Mouse (Mus musculus) monocyte, adult 5-6 weeks (primary cell): Measurements from ENCODE around the gene Ttll12. TPM values are rescaled to one million over a fixed set of nuclear protein-coding genes. Genes with fewer than 3 reads are reported as not detected.

Source experiments
- ATAC-seq: fragments of 153-309, 156-312 bp; replicated peaks from 2 replicates; pipeline ENCODE4 v1.8.0; 2017; ENCODE audit warnings: mild to moderate bottlenecking; ENCODE audit not compliant: low TSS enrichment, insufficient number of reproducible peaks, severe bottlenecking, poor library complexity, low FRiP score
- total RNA-seq: library from RNA; stranded (forward); fragments of 200-1000, 200-491, 200-594 nt; gene quantifications from 3 replicates; pipeline ENCODE4 v1.2.3, GENCODE M21; 2017

Ttll12 gene
- 2.7 to 4.9 TPM (median 2.8 TPM) in 3 replicates for total RNA-seq

DNA sequence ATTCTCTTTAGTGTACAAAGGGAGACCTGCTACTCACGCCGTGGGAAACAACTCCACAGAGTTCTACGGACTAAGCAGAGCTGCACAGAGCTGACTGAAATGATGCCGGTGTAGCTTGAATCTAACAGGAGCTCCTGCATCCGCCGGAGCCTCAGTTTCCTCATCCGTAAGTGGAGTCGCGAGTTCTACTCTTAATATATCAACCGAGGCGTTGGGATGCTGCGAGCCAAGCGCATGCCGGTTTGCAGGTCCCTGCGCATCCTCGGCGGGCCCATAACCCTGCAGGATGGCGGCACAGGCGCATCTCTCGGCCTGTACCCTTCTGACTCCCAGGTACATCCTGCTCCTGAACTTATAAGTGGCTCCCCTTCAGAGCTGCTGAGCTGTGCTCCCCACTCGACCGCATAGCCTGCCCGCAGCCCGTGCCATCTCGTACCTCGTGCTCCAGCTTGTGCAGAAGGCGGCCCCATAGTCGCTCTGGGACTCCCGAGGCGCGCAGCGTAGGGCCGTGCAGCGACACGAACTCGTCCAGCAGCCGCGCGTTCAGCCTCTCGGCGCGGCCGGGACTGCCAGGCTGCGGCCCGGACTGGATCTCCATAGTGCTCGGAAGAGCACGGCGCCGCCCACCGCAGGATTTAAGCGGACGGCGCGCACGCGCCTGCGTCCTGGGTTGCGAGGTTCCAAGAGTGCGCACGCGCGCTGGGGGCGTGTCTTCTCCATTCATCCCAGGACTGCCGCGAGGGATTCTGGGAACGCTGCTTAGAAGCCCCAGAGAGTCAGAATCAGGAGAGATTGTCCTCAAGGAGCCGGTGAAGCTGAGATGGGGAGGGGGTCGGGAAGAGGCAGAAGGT is at the start of gene Ttll12:
Ttll12 (minus strand) TSS at position 645 of the 851 bp plus-strand sequence.
- ATAC-seq: peak; percentile 67

DNA sequence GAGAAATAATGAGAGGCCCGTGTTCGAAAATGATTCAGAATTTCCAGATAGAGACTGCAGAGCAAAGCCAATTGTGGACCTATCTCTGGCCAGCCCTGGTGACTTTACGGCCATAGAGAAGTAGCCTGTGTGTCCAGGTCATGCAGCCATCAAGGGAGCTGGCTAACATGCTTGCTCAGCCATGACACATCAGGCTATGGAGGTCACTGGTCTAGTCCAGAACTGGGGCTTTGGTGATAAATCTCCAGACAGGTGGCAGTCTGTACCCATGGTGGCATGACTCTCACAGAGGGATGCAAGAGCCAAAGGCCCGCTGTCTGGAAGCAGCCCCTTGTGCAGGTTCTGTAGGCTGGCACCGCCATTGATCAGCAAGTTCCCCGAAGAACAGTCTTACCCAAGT is 47.6 kb upstream of the Ttll12 start:
- no peak for ATAC-seq

DNA sequence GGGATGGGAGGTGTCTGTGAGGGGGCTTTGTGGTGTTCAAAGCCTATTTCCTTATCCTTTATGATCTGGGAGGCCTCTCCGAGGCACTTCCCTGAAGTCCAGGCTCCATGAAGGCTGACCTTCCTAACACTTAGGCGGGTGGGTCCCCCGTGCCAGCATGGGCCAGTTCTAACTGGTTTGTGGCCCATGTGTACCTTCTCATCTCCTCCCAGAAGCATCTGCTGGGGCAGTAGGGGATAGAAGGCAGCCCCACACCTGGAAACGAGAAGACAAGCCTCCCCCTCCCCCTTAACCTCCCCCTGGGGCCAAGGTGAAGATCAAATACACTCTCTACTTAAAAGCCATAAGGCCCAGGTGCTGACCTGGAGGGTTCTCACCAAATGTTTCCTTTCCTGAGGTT is 45.3 kb upstream of the Ttll12 start:
- no peak for ATAC-seq

DNA sequence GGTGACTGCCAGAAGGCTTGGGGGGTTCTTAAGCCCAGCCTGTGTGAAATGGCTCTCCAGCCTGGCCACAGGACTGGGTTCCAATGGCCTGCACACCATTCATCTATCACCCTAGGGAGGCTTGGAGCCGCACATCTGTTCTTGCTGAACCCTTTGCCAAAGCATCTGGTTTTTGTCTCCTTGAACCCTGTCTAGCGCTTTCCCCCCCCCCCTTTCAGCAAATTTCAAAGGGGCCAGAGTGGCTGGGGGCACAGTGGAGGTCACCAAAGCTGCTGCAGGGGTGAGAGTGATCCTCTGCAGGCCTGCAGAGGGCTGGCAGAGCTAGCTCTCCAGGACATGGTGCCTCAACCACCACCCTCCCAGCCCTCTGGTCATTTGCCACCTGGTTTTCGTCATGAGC is 44.2 kb upstream of the Ttll12 start:
- ATAC-seq: no peak

DNA sequence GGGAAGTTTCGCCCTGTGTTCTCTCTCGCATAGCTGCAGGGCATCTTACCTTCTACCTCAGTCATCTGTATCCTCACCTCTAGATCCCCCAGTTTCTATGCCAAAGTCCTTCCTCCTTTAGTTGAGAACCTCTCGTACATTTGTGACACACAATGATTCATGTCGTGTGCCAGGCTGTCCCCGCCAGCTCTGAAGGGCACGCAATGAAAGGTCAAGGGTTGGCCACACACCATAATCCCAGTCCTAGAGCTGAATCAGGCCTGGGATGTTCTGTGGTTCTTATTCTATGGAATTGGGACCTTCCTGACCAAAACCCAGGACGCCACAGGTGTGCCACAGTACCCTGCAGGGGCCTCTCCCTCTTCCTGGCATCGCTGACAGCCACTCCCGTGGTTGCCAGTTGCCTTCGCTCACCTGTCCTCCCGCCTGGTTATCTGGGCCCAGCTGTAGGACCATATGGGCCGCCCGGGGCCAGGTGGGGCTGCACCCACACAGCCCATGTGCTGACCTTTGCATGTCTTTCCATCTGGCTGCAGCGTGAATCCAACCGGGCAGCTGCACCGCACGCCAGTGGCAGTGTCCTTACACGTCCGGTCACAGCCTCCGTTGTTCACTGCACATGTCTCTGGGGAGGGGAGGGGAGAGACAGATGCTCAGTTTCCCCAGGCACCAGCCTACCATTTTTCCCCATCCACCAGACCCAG is 43.4 kb upstream of the Ttll12 start:
- ATAC-seq: no peak

DNA sequence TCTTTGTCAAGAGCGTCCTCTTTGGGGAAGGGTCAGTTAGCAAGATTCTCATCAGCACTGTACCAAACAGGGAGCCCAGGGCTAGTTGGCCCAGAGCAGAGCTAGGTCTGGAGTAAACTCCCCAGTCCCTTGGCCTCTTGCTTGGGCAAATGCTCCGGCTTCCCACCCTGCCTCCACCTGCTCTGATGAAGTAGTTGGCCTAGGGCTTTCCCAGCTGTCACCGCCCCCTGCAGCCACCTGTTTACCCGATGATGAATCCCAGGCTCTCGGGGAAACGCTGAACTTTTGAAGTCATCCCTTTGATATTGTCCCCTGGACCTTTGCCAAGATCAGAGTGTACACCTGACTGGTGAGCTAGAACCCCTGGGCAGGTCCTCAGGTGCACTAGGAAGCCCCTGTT is 41.8 kb upstream of the Ttll12 start:
- ATAC-seq: no peak

DNA sequence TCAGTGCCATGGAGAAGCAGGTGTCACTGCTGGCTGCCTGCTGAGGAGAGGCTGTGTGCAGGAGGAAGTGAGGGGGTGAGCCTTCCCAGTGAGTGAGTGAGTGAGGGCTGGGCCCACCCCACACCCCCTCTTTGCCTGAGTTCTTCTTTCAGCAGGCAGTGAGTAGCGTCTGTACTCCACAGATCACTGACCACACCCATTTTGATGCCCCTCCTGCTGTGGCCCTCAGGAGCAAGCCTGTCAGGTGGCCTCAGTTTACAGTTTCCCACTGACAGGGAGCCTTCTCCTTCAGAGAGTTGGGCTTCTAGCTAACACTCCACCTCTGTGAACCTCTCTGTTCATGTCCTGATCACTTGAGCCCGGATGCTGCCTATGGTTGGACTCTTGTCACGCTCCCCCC is 40.3 kb upstream of the Ttll12 start:
- ATAC-seq: no peak

DNA sequence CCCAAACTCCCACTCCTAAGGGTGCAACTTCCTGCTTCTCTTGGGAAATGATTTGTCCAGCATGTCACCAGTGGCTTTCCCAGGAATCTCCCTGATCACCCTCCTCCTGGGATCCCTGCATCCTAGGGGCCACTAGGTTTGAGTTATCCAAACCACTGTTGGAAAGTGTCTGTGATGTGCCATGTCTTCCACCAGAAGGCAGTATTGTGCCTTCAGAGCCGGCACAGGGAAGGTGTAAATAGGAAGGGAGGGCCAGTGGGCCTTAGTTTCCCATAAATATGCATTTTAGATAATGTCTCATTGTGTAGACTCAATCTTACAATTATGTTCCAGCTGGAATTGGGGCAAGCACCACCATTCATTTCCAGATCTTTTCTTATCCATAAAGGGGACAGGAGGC is 39.1 kb upstream of the Ttll12 start:
- no peak for ATAC-seq

DNA sequence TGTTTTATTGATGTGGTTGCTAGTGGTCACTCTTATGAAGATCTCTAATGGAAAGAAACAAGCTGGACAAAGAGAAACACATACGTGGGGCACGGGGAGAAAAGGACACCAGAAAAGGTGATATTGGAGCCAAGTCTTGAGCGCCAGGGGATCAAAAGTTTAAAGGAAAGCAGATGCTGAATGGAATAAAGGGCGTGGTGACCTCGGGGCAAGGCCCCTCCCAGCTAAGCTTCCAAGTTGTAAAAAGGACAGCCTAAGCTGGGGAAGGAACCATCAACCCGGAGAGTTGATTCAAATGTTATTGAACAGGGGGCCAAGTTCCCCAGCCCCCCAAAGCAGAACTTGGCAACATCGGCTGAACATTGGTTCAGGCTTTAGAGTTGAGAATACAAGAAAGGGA is 36.1 kb upstream of the Ttll12 start:
- no peak for ATAC-seq

DNA sequence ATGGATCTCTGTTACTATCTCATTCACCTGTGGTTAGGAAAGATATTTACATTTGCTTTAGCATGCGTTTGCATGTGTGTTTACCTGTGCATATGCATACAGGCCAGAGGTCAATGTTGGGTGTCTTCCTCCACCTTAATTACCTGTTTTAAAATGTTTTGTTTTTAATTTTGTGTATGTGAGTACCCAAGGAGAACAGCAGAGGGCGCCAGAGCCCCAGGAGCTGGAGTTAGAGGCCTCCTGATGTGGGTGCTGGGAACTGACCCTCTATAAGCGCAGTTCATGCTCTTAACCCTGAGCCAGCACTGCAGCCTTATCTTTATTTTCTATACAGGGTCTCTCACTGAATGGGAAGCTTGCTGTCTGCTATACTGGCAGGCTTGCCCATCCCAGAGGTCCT is 34.8 kb upstream of the Ttll12 start:
- ATAC-seq: no peak

DNA sequence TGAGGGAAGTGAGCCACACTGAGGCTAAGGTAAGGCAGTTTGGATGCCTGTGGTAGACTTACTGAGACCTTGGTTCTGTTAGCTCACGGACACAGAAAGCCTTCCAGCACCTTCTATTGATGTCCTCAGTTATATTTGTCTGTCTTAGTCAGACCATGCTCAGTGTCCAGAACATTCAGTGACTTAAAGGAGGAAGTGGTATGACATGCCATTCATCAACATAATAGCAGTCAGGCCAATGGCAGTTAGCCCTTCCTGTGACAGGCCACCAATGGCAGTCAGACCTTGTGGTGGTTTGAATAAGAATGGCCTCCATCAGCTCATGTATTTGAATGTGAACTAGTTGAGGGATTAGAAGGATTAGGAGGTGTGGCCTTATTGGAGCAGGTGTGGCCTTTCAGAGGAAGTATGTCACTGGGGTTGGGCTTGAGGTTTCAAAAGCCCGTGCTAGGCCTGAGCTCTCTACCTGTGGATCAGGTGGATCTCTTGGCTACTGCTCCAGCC is 31.2 kb upstream of the Ttll12 start:
- no peak for ATAC-seq

DNA sequence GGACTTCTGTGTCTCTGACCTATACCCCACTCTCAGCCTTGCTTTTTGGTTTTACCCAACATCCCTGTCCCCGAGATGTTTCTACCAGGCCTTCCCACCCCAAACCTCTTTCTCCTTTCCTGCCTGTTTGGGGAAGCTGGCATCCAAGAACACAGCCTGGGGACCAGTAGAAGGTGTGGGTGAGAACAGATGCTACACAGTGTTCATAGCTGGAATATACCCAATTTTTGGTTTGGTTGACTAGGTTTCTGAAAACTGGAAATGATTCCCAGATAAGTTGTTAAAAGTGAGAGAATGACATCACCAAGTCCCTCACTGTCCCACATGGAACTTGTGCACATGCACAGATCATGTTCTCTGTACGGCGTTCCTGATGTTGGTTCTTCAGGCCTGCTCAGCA is 20.3 kb upstream of the Ttll12 start:
- no peak for ATAC-seq

DNA sequence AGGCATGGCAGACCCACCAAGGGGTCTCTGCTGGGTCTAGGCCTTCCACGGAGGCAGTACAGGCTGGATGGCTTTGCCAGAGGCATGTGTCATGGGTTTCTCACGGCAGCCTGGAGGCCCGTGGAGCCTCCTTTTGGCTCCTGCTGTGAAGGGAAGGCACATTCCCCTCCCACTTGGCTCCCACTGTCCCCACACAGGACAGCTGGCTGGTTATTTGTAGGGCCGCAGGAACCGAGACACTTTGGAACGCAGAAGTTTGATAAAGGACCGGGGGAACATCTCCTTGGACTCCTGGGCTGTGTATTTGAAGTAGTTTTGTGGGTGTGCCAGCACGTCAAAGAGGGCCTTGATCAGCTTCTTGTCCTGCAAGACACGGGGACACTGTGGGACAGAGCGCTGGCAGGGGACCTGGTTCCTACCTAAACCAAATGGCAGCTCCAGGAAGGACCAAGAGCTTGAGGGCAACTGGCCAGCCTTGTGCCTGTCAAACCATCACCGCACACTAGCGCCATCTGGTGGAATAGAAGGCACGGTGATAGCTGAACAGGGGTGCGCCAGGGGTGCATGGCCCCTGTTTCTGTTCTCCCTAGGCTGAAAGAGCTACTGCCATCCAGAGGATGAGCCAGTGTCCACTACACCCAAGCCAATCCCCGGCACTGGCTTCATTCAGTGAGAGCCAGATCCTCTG is 12.3 kb upstream of the Ttll12 start:
- peak; percentile 33 for ATAC-seq

DNA sequence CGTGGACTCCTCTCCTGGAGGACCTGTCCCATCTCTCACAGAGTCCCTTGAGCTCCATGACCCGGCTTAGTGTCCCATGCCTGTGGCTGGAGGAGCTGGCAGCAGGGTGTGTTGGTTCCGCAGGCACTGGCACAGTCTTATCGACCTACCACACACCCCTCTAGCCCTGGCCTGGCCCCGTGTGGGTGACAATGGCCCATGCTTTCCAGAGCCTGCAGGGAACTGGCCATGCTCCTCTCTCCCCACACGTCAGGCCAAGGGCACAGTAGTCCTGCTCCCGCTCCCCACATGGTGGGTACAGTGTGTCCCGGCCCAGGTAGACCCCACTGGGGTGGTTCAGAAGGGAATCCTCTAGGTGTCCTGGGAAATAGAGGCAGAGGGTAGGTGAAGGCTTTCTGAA is 11.7 kb upstream of the Ttll12 start:
- ATAC-seq: no peak

DNA sequence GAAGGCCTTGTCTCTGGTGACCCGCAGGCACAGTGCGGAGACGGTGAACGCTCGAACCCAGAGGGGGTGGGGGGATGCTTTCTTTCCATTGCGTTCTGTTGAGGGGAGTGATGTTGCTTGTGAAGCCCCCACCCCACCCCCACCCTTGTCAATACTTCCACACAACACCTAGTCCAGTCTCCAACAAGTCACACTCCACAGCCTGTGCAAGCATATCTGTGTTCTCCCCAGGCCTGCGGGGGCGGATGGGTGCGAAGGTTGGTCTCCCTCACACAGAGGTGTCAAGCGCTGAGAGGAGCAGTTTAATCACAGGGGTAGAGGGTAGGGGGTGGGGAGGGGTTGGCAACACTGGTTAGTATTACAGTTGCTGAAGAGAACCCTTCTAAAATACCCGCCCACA is 11.3 kb upstream of the Ttll12 start:
- ATAC-seq: no peak

DNA sequence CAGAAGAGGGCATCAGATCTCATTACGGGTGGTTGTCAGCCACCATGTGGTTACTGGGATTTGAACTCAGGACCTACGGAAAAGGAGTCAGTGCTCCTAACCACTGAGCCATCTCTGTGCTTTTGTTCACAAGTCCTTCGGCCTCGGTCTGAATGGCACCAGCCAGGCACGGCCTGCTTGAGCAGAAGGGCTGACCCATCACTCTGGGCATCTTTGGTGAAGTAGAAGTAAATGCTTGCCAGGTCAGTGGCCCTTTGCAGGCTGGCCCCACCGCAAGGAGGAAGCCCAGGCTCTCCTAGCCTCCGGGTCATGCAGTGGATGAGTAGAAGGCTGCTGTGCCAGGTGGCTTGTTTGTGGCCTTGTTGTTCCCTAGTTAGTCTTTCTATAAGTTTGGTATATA is 8.5 kb upstream of the Ttll12 start:
- no peak for ATAC-seq

DNA sequence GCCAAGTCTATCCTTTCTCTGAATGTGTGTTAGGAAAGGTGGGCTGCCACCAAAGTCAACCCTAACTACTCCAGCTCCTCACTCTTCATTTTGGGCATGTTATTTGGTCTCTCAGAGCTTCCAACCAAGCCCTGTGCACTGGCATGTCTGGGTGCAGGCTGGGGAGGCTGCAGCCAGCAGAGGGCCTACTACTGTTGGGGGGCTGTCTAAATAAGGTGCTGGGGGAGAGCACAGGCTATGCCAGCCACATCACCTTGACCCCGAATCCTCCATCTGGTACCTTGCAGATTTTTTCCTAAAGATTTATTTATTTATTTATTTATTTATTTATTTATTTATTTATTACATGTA is 8.1 kb upstream of the Ttll12 start:
- no peak for ATAC-seq

DNA sequence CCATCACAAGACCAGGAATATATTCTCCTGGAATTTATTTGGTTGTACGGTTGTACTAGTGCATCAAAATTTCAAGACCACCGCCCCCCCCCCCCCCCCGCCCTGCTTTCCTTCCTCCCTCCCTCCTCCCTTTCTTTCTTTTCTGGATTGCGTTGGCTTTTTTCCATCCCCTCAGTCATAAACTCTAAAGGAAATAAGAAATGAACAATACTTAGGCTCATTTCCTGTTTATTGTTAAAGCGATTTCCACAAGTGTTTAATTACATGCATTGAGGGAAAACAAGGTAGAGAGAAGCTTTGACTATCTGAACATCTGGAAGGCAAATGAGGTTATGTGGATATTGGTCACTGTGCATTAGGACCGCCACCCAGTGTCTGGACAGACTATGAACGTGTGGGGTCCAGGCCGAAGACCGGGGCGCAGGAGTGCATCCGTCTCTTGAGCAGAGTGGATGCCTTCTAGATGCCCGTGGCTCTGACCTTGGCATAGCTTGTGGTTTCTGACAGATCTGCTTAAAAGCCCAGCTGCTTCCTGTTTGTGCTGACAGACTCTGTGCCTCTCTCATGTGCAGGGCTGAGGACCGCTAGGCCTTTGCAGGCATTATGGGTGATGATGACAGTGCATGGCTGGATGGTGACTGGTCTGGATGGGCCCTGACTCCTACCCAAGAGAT is 7.6 kb upstream of the Ttll12 start:
- peak; percentile 72 for ATAC-seq

DNA sequence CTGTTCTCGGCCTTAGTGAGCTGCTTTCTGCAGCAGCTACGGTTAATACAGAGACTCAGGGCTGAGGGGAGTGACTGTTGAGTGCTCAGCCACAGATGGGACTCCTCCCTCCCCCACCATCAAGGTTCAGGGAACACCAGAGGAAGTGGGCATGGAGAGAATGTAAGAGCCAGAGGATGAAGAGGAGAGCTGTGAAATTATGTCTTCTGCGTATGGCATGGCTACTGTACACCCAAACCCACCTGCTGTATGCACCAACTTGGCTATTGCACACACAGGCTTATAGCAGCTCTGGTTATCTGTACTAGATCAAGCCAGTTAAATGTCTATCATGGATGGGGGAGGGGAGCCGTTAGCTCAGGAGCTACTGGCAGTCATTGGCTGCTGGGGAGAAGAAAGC is 6.2 kb upstream of the Ttll12 start:
- no peak for ATAC-seq
